Mouse (Mus musculus) heart, postnatal 0 days (tissue): ENCODE measurements around the gene Cdc14b.

ENCODE experiments used
- CTCF ChIP-seq: IDR thresholded peaks from 2 replicates; pipeline ENCODE4 v1.5.1; 2016; ENCODE audit warnings: antibody characterized with exemption, control low read depth, low read depth
- EP300 ChIP-seq: IDR thresholded peaks from 2 replicates; pipeline ENCODE4 v1.6.1; 2016; ENCODE audit warnings: antibody characterized with exemption, low read depth

DNA sequence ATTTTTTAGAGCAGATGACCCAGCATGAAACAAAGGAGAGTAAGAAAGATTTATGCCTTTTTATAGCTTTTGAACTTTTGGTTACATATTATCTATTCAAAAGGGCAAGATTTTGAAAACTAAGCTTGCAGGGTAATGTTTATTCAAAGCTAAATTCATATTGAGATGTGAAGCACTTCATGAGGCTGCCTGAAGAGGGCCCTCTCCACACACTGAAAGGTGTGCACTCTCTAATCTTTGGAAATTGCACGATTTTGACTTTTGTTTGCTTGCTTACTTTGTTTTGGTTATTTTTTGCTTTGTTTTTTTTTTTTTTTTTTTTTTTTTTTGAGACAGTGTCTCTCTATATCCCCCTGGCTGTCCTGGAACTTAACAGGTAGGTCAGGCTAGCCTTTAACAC, 24.7 kb downstream of the Cdc14b start:
- TF ChIP-seq CTCF = peak; percentile 42
- no peak for TF ChIP-seq EP300
